Comparison of ENCODE assay signal across 7 mouse cellular contexts in the genomic region with DNA sequence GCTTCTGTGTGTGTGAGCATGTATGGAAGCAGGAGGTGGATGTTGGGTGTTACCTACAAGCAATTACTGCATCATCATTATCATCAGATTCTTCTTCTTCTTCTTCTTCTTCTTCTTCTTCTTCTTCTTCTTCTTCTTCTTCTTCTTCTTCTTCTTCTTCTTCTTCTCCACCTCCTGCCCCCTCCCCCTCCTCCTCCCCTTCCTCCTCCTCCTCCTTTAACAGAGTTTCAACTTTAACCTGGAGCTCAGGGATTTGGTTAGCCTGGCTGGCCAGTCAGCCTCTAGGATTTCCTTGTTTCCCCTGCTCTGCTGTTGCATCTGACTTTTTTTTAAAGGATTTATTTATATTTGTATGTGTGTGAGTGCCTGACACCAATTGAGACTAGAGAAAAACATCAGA. TPM values are rescaled to one million over a fixed set of nuclear protein-coding genes. Genes with fewer than 3 reads are reported as not detected.
DNase-seq lines count a peak whose midpoint lies in the region; ATAC-seq lines count a peak whose summit lies in the region.

A gene (minus strand): TSS at position 101 of the 400 bp plus-strand sequence.

- no peaks in the 10 kb centered on the region for H3K9me3 ChIP-seq in forebrain, embryonic 11.5 days (ENCODE audit: control insufficient read depth, low read length)
- H3K9me3 ChIP-seq in midbrain, embryonic 15.5 days, result no peaks in the 10 kb centered on the region

- no peak for DNase-seq in thymus, postnatal 0 days (ENCODE audit: low spot score)
- DNase-seq in thymus, postnatal 14 days, result no peak
- DNase-seq in forebrain, embryonic 11.5 days (ENCODE audit: low spot score), result no peak
- no peak for DNase-seq in layer of hippocampus, postnatal 25 days (ENCODE audit: extremely low spot score in 1 of 2, low spot score in 1 of 2)
- no peak for DNase-seq in embryo, embryonic 10 days (ENCODE audit: low spot score)
- no peak for DNase-seq in cerebellum, postnatal 14 days

- no peak for ATAC-seq in forebrain, embryonic 11.5 days (replicated peaks; ENCODE audit: low FRiP score)
- no peak for ATAC-seq in midbrain, embryonic 15.5 days (replicated peaks)

- H3K36me3 ChIP-seq in forebrain, embryonic 11.5 days (ENCODE audit: control insufficient read depth, insufficient read depth, low read length), result no peaks in the 10 kb centered on the region
- H3K36me3 ChIP-seq in midbrain, embryonic 15.5 days (replicated peaks), result no peaks in the 10 kb centered on the region

- H3K27me3 ChIP-seq in forebrain, embryonic 11.5 days (ENCODE audit: control insufficient read depth, insufficient read depth, low read length), result no peaks in the 10 kb centered on the region
- no peaks in the 10 kb centered on the region for H3K27me3 ChIP-seq in midbrain, embryonic 15.5 days (replicated peaks)

- no peaks in the 10 kb centered on the region; the same call in 1 of the 2 replicates for H3K4me1 ChIP-seq in forebrain, embryonic 11.5 days (replicated peaks; ENCODE audit: control insufficient read depth, insufficient read depth, low read length)
- peaks cover 4% of the 10 kb centered on the region for H3K4me1 ChIP-seq in midbrain, embryonic 15.5 days

- H3K27ac ChIP-seq in forebrain, embryonic 11.5 days (ENCODE audit: low read depth, low read length), result no peak within 1 kb of the TSS
- H3K27ac ChIP-seq in midbrain, embryonic 15.5 days, result no peak within 1 kb of the TSS

- no peak within 1 kb of the TSS for H3K9ac ChIP-seq in forebrain, embryonic 11.5 days (ENCODE audit: low read length)
- H3K9ac ChIP-seq in midbrain, embryonic 15.5 days, result no peak within 1 kb of the TSS

- no peak within 1 kb of the TSS for H3K4me2 ChIP-seq in forebrain, embryonic 11.5 days (ENCODE audit: low read depth, low read length, severe bottlenecking)
- no peak within 1 kb of the TSS for H3K4me2 ChIP-seq in midbrain, embryonic 15.5 days

- H3K4me3 ChIP-seq in forebrain, embryonic 11.5 days (ENCODE audit: low read depth, low read length), result no peak within 1 kb of the TSS
- H3K4me3 ChIP-seq in midbrain, embryonic 15.5 days, result no peak within 1 kb of the TSS

RNA-seq across cellular contexts. Expression of the gene that starts here (rescaled TPM):
- 83.7 and 93.0 TPM in 2 replicates for polyA plus RNA-seq in thymus, postnatal 0 days (2015; fragmentation: Nextera tagmentation; extraction: Ambion mirVana)
- polyA plus RNA-seq in forebrain, embryonic 11.5 days (2014; fragmentation: Nextera tagmentation; extraction: Ambion mirVana), result 102 and 114 TPM in 2 replicates
- 10 to 100 TPM; 25.2 to 25.6 TPM for total RNA-seq in layer of hippocampus, postnatal 25 days (2021)
- 55.4 and 61.4 TPM in 2 replicates for polyA plus RNA-seq in midbrain, embryonic 15.5 days (2015; fragmentation: Nextera tagmentation; extraction: Ambion mirVana)
